Mouse (Mus musculus): ENCODE data around the gene Stx8.

DNA sequence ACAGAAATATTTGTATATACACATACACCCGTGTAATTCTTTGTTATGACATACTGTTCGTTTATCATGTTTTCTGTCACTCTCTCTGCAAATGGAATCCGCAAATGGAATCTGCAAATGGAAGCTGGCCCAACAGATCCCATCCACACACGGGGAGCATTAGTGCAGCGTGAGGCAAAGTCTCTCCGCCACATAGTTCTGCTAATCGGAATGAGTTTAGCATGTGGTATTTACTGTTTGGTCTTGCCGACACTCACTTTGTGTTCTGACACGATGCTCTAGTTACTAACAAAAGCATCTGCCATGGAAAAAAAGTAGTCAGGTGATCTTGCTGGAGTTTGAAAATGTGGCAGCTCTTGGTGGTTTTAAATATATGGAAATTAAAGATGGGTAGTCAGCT lies 123.4 kb downstream of the Stx8 start:
- TF ChIP-seq CTCF (IDR thresholded peaks at IDR 0.05; ENCODE audit: insufficient read depth, low read length) (no peak), POLR2A (IDR thresholded peaks at IDR 0.05; ENCODE audit: borderline replicate concordance, extremely low read depth, low read depth, low read length) (no peak)
